Mouse (Mus musculus): ENCODE measurements around the gene Ccdc162.

Ccdc162 gene

GRCm38 (mm10) chr10:41489294-41489693, 227.1 kb downstream of the Ccdc162 start:
- in situ Hi-C loops (cut with MboI, MseI), result loop anchor here (5.0 kb wide), 1 partner anchor 37 kb away; the partner anchor contains the start of gene Zbtb24

- in situ Hi-C loops (cut with MboI, MseI), result loop anchor here (5.0 kb wide), 1 partner anchor 37 kb away; the partner anchor contains the start of gene Zbtb24
These were observed 227.6 kb downstream of the Ccdc162 start for GRCm38 (mm10) chr10:41488877-41489276.
